Mouse (Mus musculus) kidney, adult 18-20 months (tissue): ENCODE measurements around the gene Iars.

Experiments used
- DNase-seq: peaks from one replicate; pipeline ENCODE4 v3.0.0; 2021

Gene Iars

GRCm38 (mm10) chr13:49681351-49682232 lies at the start of gene Iars:
Iars (plus strand) TSS chr13:49682100.
- DNase-seq = peak; percentile 99

GRCm38 (mm10) chr13:49639965-49640364 lies 41.9 kb upstream of the Iars start:
- DNase-seq = no peak

- no peak for DNase-seq
Observed at GRCm38 (mm10) chr13:49642650-49643049, 39.2 kb upstream of the Iars start.

GRCm38 (mm10) chr13:49643669-49644362 lies 38.1 kb upstream of the Iars start:
- DNase-seq = no peak

- DNase-seq = no peak
Observed at GRCm38 (mm10) chr13:49644731-49645529, 37.0 kb upstream of the Iars start.

GRCm38 (mm10) chr13:49646019-49646418 lies 35.9 kb upstream of the Iars start:
- DNase-seq = no peak

- no peak for DNase-seq
Observed at GRCm38 (mm10) chr13:49651136-49651535, 30.8 kb upstream of the Iars start.

- no peak for DNase-seq
Observed at GRCm38 (mm10) chr13:49651781-49652351, 30.0 kb upstream of the Iars start.

- peak; percentile 99 for DNase-seq
Observed at GRCm38 (mm10) chr13:49652481-49653179, 29.3 kb upstream of the Iars start, which contains the start of the genes Cenpp and Nol8. Cenpp (minus strand) TSS chr13:49652785. Nol8 (plus strand) TSS chr13:49653078.

GRCm38 (mm10) chr13:49653180-49653541 lies 28.7 kb upstream of the Iars start:
- no peak for DNase-seq

- DNase-seq = no peak
Observed at GRCm38 (mm10) chr13:49677793-49678192, 4.1 kb upstream of the Iars start.

GRCm38 (mm10) chr13:49682233-49682846 lies 440 bp downstream of the Iars start:
- no peak for DNase-seq

- DNase-seq = no peak
Observed at GRCm38 (mm10) chr13:49684266-49684665, 2.4 kb downstream of the Iars start.

GRCm38 (mm10) chr13:49691056-49691455 lies 9.2 kb downstream of the Iars start:
- DNase-seq = no peak

- DNase-seq = no peak
Observed at GRCm38 (mm10) chr13:49703216-49703779, 21.4 kb downstream of the Iars start.

- DNase-seq = no peak
Observed at GRCm38 (mm10) chr13:49706032-49706690, 24.3 kb downstream of the Iars start.

GRCm38 (mm10) chr13:49708311-49708710 lies 26.4 kb downstream of the Iars start:
- no peak for DNase-seq

- DNase-seq = no peak
Observed at GRCm38 (mm10) chr13:49712047-49712721, 30.3 kb downstream of the Iars start.

- DNase-seq = no peak
Observed at GRCm38 (mm10) chr13:49719310-49719709, 37.4 kb downstream of the Iars start.

GRCm38 (mm10) chr13:49736430-49736829 lies 54.5 kb downstream of the Iars start:
- no peak for DNase-seq
